Mouse (Mus musculus) limb, embryonic 15.5 days (tissue): Measurements from ENCODE around the gene Nav2. TPM values are rescaled to one million over a fixed set of nuclear protein-coding genes. Genes with fewer than 3 reads are reported as not detected.

Source experiments
- ATAC-seq: fragments of 200-750 bp; cut with Nextera tagmentation; 2 replicates; pipeline ENCODE4 v1.8.0; 2017; ENCODE audit warnings: low read depth, moderate TSS enrichment; ENCODE audit not compliant: insufficient number of reproducible peaks, low FRiP score, low TSS enrichment
- H3K27ac ChIP-seq: fragments of 300-500 bp; sonication (generic); 2 replicates; pipeline ENCODE4 v1.5.1; 2015; ENCODE audit warnings: moderate library complexity, mild to moderate bottlenecking, inconsistent platforms
- H3K27me3 ChIP-seq: fragments of 300-500 bp; sonication (generic); 2 replicates; pipeline ENCODE4 v1.6.1; 2015; ENCODE audit warnings: inconsistent platforms
- H3K36me3 ChIP-seq: fragments of 300-500 bp; sonication (generic); 2 replicates; pipeline ENCODE4 v1.6.1; 2015; ENCODE audit warnings: inconsistent platforms
- H3K4me1 ChIP-seq: fragments of 300-500 bp; sonication (generic); 2 replicates; pipeline ENCODE4 v1.6.1; 2015; ENCODE audit warnings: inconsistent platforms
- H3K4me2 ChIP-seq: fragments of 300-500 bp; sonication (generic); 2 replicates; pipeline ENCODE4 v1.6.1; 2015; ENCODE audit warnings: mild to moderate bottlenecking, inconsistent platforms
- H3K4me3 ChIP-seq: fragments of 300-500 bp; sonication (generic); 2 replicates; pipeline ENCODE4 v1.5.1; 2015; ENCODE audit warnings: mild to moderate bottlenecking, inconsistent platforms
- H3K9ac ChIP-seq: fragments of 300-500 bp; sonication (generic); 2 replicates; pipeline ENCODE4 v1.6.1; 2015; ENCODE audit warnings: inconsistent platforms
- H3K9me3 ChIP-seq: fragments of 300-500 bp; sonication (generic); 2 replicates; pipeline ENCODE4 v1.6.1; 2016; ENCODE audit warnings: inconsistent platforms
- WGBS: fragments of 180-500 bp; shearing (Covaris S2); methylation state at CpG from one replicate; pipeline ENCODE4 v1.1.7; 2015; 5-methylcytosine and 5-hydroxymethylcytosine counted together
- polyA plus RNA-seq: library from polyadenylated mRNA; unstranded; fragments of >200 nt; fragmentation: Nextera tagmentation; extraction: Ambion mirVana; gene quantifications from 2 replicates; pipeline ENCODE4 v1.2.1, GENCODE M21; 2015

The Nav2 gene
- polyA plus RNA-seq, 1 experiment from 2014 or later: 17.3 TPM

DNA sequence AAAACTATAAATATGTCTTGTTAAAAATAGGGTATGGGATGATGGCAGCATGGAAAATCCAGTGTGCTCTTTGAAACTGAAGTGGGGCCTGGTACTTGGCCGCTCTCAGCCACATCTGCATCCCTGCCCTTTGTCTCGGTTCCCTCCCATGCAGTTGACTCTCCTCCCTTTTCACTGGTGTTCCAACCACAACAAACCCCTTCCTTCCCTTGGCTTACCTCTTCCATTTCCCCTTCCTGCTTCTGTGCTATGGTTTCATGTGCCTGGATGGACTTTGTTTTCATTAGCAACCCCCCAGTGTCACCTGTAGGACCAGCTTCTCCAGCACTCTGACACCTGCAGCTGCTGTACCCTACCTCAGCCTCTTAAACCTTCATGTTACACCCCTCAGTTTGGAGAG lies 578.8 kb downstream of the Nav2 start:
- 82% methylated on average over 2 of the region's 2 CpGs for whole genome bisulfite sequencing
- H3K36me3 ChIP-seq: 0 out of 2 replicates have a peak, but pooled peaks cover 6% of the 10 kb centered on the region
- no peaks in the 10 kb centered on the region for H3K9me3 ChIP-seq
- ATAC-seq: no peak
- peaks cover 20% of the 10 kb centered on the region for H3K4me1 ChIP-seq
- H3K27ac ChIP-seq: no peak overlapping the region
- no peak overlapping the region for H3K4me3 ChIP-seq
- no peak overlapping the region for H3K4me2 ChIP-seq
- H3K9ac ChIP-seq: no peak overlapping the region
- H3K27me3 ChIP-seq: no peaks in the 10 kb centered on the region

GRCm38 (mm10) chr7:49488493-49489087 lies 580.1 kb downstream of the Nav2 start:
- H3K27ac ChIP-seq: no peak overlapping the region
- no peak for ATAC-seq
- H3K4me1 ChIP-seq: peaks cover 20% of the 10 kb centered on the region
- H3K4me3 ChIP-seq: no peak overlapping the region
- H3K27me3 ChIP-seq: no peaks in the 10 kb centered on the region
- WGBS: 56% methylated on average over 4 of the region's 4 CpGs
- H3K9ac ChIP-seq: no peak overlapping the region
- peaks cover 10% of the 10 kb centered on the region; the same call in 1 of the 2 replicates for H3K36me3 ChIP-seq
- H3K9me3 ChIP-seq: no peaks in the 10 kb centered on the region
- H3K4me2 ChIP-seq: no peak overlapping the region

GRCm38 (mm10) chr7:49490814-49491213 lies 582.3 kb downstream of the Nav2 start:
- H3K4me3 ChIP-seq: no peak overlapping the region
- WGBS: 63% methylated on average over 10 of the region's 10 CpGs

DNA sequence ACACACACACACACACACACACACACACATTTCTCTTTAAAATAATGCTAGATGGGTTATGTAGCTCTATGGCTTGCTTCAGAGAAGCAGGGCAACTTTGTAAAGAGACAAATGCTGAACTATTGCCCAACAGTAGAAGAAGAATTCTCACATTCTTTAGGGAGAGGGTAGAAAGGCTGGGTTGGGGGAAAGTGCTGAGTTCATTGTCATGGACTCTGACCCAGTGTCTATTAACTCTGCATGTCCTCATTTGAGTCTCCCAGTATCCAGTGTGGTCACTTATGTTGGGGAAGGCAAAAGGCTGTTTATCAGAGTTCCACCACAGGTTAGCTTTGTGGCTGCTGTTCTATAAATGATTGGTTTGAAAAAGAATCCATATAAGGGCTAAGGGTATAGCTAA lies 584.1 kb downstream of the Nav2 start:
- Histone ChIP-seq H3K36me3 (peaks cover 10% of the 10 kb centered on the region; the same call in 1 of the 2 replicates), H3K27me3 (peaks cover 4% of the 10 kb centered on the region; the same call in 1 of the 2 replicates), H3K9ac (no peak overlapping the region), H3K4me1 (peaks cover 17% of the 10 kb centered on the region), H3K4me3 (no peak overlapping the region), H3K27ac (no peak overlapping the region), H3K4me2 (no peak overlapping the region), H3K9me3 (no peaks in the 10 kb centered on the region)
- ATAC-seq: no peak

More at GRCm38 (mm10) chr7:49490814-49491213, 582.3 kb downstream of the Nav2 start:
- ATAC-seq: no peak
- Histone ChIP-seq H3K4me1 (peaks cover under 1% of the 10 kb centered on the region), H3K36me3 (peaks cover 10% of the 10 kb centered on the region; the same call in 1 of the 2 replicates), H3K27ac (no peak overlapping the region), H3K9ac (no peak overlapping the region), H3K9me3 (no peaks in the 10 kb centered on the region), H3K4me2 (no peak overlapping the region), H3K27me3 (peaks cover 4% of the 10 kb centered on the region; the same call in 1 of the 2 replicates)

DNA sequence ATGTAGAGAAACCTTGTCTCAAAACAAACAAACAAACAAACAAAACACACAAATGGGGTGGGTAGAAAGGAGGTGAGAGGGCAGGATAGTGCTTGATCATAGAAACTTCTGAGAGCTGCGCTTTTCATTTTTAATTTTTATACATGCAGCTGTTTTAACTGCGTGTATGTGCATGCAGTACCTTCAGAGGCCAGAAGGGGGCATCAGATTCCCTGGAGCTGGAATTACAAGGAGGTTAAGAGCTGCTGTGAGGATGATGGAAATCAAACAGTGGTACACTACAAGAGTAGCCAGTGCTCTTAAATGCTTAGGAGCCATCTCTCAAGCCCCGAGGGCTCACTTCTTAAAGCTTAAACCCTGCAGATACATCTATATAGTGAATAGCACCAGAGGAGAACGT lies 584.7 kb downstream of the Nav2 start:
- Histone ChIP-seq H3K36me3 (peaks cover 10% of the 10 kb centered on the region; the same call in 1 of the 2 replicates), H3K9me3 (no peaks in the 10 kb centered on the region), H3K4me3 (no peak overlapping the region), H3K27ac (no peak overlapping the region), H3K4me1 (peaks cover 17% of the 10 kb centered on the region), H3K27me3 (peaks cover 4% of the 10 kb centered on the region; the same call in 1 of the 2 replicates), H3K9ac (no peak overlapping the region), H3K4me2 (no peak overlapping the region)
- no peak for ATAC-seq
- WGBS: 89% methylated on average over 4 of the region's 4 CpGs

GRCm38 (mm10) chr7:49494654-49495053 lies 586.1 kb downstream of the Nav2 start:
- H3K4me3 ChIP-seq: no peak overlapping the region
- no peak overlapping the region for H3K27ac ChIP-seq
- no peak overlapping the region for H3K4me2 ChIP-seq
- H3K27me3 ChIP-seq: peaks cover 4% of the 10 kb centered on the region; the same call in 1 of the 2 replicates
- no peak for ATAC-seq
- peaks cover 17% of the 10 kb centered on the region for H3K4me1 ChIP-seq
- peaks cover 10% of the 10 kb centered on the region; the same call in 1 of the 2 replicates for H3K36me3 ChIP-seq
- H3K9ac ChIP-seq: no peak overlapping the region
- H3K9me3 ChIP-seq: no peaks in the 10 kb centered on the region
- WGBS: 69% methylated on average over 6 of the region's 6 CpGs

GRCm38 (mm10) chr7:49496111-49496510 lies 587.6 kb downstream of the Nav2 start:
- WGBS: 25% methylated on average over 11 of the region's 11 CpGs

GRCm38 (mm10) chr7:49496766-49497425 lies 588.4 kb downstream of the Nav2 start:
- Histone ChIP-seq H3K4me3 (peak overlapping the region; percentile 8; the same call in 1 of the 2 replicates), H3K4me1 (peaks cover 17% of the 10 kb centered on the region), H3K4me2 (peak overlapping the region; percentile 27), H3K36me3 (peaks cover 8% of the 10 kb centered on the region; the same call in 1 of the 2 replicates), H3K27ac (no peak overlapping the region; the same call in 1 of the 2 replicates), H3K27me3 (peaks cover 4% of the 10 kb centered on the region; the same call in 1 of the 2 replicates), H3K9ac (no peak overlapping the region), H3K9me3 (no peaks in the 10 kb centered on the region)
- WGBS: 8% methylated on average over 13 of the region's 13 CpGs
- ATAC-seq: peak; percentile 54

More at GRCm38 (mm10) chr7:49496111-49496510, 587.6 kb downstream of the Nav2 start:
- peaks cover 4% of the 10 kb centered on the region; the same call in 1 of the 2 replicates for H3K27me3 ChIP-seq
- H3K4me2 ChIP-seq: no peak overlapping the region
- no peak overlapping the region for H3K4me3 ChIP-seq
- ATAC-seq: no peak
- no peaks in the 10 kb centered on the region for H3K9me3 ChIP-seq
- peaks cover 10% of the 10 kb centered on the region; the same call in 1 of the 2 replicates for H3K36me3 ChIP-seq
- peaks cover 17% of the 10 kb centered on the region for H3K4me1 ChIP-seq
- no peak overlapping the region for H3K27ac ChIP-seq
- H3K9ac ChIP-seq: no peak overlapping the region

- no peak overlapping the region for H3K9ac ChIP-seq
- peak overlapping the region; percentile 27 for H3K4me2 ChIP-seq
- no peaks in the 10 kb centered on the region for H3K9me3 ChIP-seq
- H3K36me3 ChIP-seq: peaks cover 4% of the 10 kb centered on the region; the same call in 1 of the 2 replicates
- ATAC-seq: no peak
- peaks cover 17% of the 10 kb centered on the region for H3K4me1 ChIP-seq
- WGBS: 33% methylated on average over 4 of the region's 4 CpGs
- H3K27ac ChIP-seq: no peak overlapping the region; the same call in 1 of the 2 replicates
- H3K4me3 ChIP-seq: no peak overlapping the region
- H3K27me3 ChIP-seq: peaks cover 4% of the 10 kb centered on the region; the same call in 1 of the 2 replicates
Measured at GRCm38 (mm10) chr7:49497426-49497892, 588.9 kb downstream of the Nav2 start.

DNA sequence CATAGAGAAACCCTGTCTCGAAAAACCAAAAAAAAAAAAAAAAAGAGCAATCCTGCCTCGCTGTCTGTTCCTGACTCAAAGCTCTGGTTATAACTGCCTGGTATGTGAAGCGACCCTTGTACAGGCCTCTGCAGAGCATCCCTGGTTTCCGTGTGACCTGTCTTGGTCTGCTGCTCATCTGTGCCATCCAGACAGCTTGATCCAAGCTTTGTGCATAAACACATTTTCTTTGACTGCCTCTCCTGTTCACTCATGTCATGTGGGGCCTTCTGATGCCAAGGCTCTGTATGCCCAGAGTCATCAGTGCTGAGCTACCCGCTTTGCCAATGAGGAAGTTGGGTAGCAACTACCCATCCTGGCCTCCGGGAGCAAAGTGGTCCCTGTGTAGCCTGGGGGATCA lies 591.1 kb downstream of the Nav2 start:
- Histone ChIP-seq H3K27ac (no peak overlapping the region), H3K4me3 (no peak overlapping the region), H3K4me2 (no peak overlapping the region), H3K4me1 (peaks cover 24% of the 10 kb centered on the region), H3K9ac (no peak overlapping the region), H3K27me3 (peaks cover 4% of the 10 kb centered on the region; the same call in 1 of the 2 replicates), H3K9me3 (no peaks in the 10 kb centered on the region), H3K36me3 (no peaks in the 10 kb centered on the region)
- no peak for ATAC-seq
- 88% methylated on average over 6 of the region's 6 CpGs for WGBS

GRCm38 (mm10) chr7:49500916-49501315 lies 592.4 kb downstream of the Nav2 start:
- Histone ChIP-seq H3K4me2 (no peak overlapping the region), H3K9ac (no peak overlapping the region), H3K27ac (no peak overlapping the region), H3K4me3 (no peak overlapping the region), H3K27me3 (no peaks in the 10 kb centered on the region), H3K36me3 (no peaks in the 10 kb centered on the region), H3K4me1 (peaks cover 29% of the 10 kb centered on the region), H3K9me3 (no peaks in the 10 kb centered on the region)
- WGBS: 92% methylated on average over 5 of the region's 5 CpGs
- ATAC-seq: no peak

- H3K4me1 ChIP-seq: peaks cover 15% of the 10 kb centered on the region
- ATAC-seq: no peak
- H3K27ac ChIP-seq: no peak overlapping the region
- H3K4me2 ChIP-seq: no peak overlapping the region
- 61% methylated on average over 8 of the region's 8 CpGs for WGBS
- no peaks in the 10 kb centered on the region for H3K9me3 ChIP-seq
- no peak overlapping the region for H3K4me3 ChIP-seq
- no peaks in the 10 kb centered on the region for H3K27me3 ChIP-seq
- no peaks in the 10 kb centered on the region; the same call in 1 of the 2 replicates for H3K36me3 ChIP-seq
- H3K9ac ChIP-seq: no peak overlapping the region
Measured at GRCm38 (mm10) chr7:49503419-49503818, 594.9 kb downstream of the Nav2 start.
